Mouse (Mus musculus) bone marrow macrophage, adult 2 months (primary cell): ENCODE results near the gene Rnls. TPM values are rescaled to one million over a fixed set of nuclear protein-coding genes. Genes with fewer than 3 reads are reported as not detected.

ENCODE experiments used
- H3K27ac ChIP-seq: 2 replicates; pipeline ENCODE4 v1.5.1; 2012; ENCODE audit warnings: low read depth, low read length; ENCODE audit not compliant: insufficient read depth
- H3K4me1 ChIP-seq: 2 replicates; pipeline ENCODE4 v1.6.1; 2012; ENCODE audit warnings: low read length; ENCODE audit not compliant: control insufficient read depth, insufficient read depth
- H3K4me3 ChIP-seq: 2 replicates; pipeline ENCODE4 v1.5.1; 2012; ENCODE audit warnings: mild to moderate bottlenecking, low read length, moderate library complexity; ENCODE audit not compliant: insufficient read depth
- CTCF ChIP-seq: IDR thresholded peaks from 2 replicates; pipeline ENCODE4 v1.5.1; 2012; ENCODE audit warnings: low read depth, mild to moderate bottlenecking, low read length, moderate library complexity
- POLR2A ChIP-seq: IDR thresholded peaks from 2 replicates; pipeline ENCODE4 v1.6.1; 2012; ENCODE audit warnings: mild to moderate bottlenecking, low read depth, low read length, borderline replicate concordance
- polyA plus RNA-seq: library from polyadenylated mRNA; stranded (reverse); fragments of >200 nt; gene quantifications from 2 replicates; pipeline ENCODE4 v1.2.4, GENCODE M21; 2012; ENCODE audit not compliant: missing spikeins, insufficient read depth, insufficient read length

Rnls gene
- polyA plus RNA-seq, 1 experiment: 2.9 TPM

GRCm38 (mm10) chr19:33318785-33319184 lies 73.3 kb downstream of the Rnls start:
- Histone ChIP-seq H3K4me1 (no peaks in the 10 kb centered on the region), H3K27ac (no peak overlapping the region), H3K4me3 (no peak overlapping the region)
- TF ChIP-seq CTCF (no peak), POLR2A (no peak)

- Histone ChIP-seq H3K4me3 (no peak overlapping the region), H3K27ac (no peak overlapping the region), H3K4me1 (no peaks in the 10 kb centered on the region)
- TF ChIP-seq CTCF (no peak), POLR2A (no peak)
These were observed 75.0 kb downstream of the Rnls start for GRCm38 (mm10) chr19:33317130-33317529.

- no peak for TF ChIP-seq CTCF
- TF ChIP-seq POLR2A: no peak
- Histone ChIP-seq H3K27ac (no peak overlapping the region), H3K4me1 (no peaks in the 10 kb centered on the region), H3K4me3 (no peak overlapping the region)
These were observed 92.3 kb downstream of the Rnls start for GRCm38 (mm10) chr19:33299726-33300292.

- Histone ChIP-seq H3K4me1 (no peaks in the 10 kb centered on the region), H3K4me3 (no peak overlapping the region), H3K27ac (no peak overlapping the region)
- TF ChIP-seq POLR2A (no peak), CTCF (no peak)
These were observed 95.8 kb downstream of the Rnls start for GRCm38 (mm10) chr19:33296338-33296737.

- no peak for TF ChIP-seq POLR2A
- TF ChIP-seq CTCF: no peak
- H3K4me1 ChIP-seq: no peaks in the 10 kb centered on the region
- no peak overlapping the region for H3K27ac ChIP-seq
- H3K4me3 ChIP-seq: no peak overlapping the region
These were observed 109.1 kb downstream of the Rnls start for GRCm38 (mm10) chr19:33282985-33283384.

DNA sequence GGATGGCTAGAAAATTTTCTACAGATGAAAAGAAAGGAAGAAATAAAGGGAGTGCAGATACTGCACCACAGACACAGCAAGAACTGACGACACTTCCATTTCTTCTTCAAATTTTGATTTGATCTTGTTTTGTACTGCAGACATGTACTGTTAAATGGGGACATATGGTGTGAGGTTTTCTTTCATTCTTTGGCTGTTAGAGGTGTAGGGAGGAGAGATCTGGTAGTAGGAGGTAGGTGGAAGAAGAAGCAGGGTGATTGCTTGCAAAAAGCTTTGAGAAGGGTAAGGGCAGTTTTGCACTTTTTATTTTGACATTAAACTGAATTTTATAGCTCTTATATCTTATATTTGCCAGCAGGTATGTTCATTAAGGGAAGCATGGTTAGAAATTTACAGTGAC lies 115.7 kb downstream of the Rnls start:
- Histone ChIP-seq H3K4me1 (no peaks in the 10 kb centered on the region), H3K4me3 (no peak overlapping the region), H3K27ac (no peak overlapping the region)
- TF ChIP-seq POLR2A: no peak
- TF ChIP-seq CTCF: no peak

GRCm38 (mm10) chr19:33273676-33274075 lies 118.4 kb downstream of the Rnls start:
- Histone ChIP-seq H3K4me3 (no peak overlapping the region), H3K4me1 (no peaks in the 10 kb centered on the region), H3K27ac (no peak overlapping the region)
- TF ChIP-seq POLR2A (no peak), CTCF (no peak)

DNA sequence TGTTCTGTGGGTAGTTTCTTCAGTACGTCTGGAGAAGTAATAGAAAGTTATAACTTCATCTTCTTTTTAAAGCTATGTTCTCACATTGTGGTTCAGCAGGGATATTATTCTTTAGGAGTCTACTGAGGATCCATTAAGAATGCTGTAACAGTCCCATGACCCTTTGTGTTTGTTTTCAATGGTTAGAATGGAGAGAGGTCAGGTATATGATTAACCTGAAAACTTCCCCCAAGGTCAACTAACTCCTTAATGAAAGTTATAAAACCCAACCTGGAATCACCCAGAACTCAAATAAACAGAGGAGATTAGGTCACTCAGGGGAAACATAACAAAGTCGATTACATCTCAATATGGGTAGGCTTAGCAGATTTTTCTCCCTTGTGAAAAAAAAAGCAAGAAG lies 120.5 kb downstream of the Rnls start:
- H3K27ac ChIP-seq: no peak overlapping the region
- TF ChIP-seq CTCF (no peak), POLR2A (no peak)

DNA sequence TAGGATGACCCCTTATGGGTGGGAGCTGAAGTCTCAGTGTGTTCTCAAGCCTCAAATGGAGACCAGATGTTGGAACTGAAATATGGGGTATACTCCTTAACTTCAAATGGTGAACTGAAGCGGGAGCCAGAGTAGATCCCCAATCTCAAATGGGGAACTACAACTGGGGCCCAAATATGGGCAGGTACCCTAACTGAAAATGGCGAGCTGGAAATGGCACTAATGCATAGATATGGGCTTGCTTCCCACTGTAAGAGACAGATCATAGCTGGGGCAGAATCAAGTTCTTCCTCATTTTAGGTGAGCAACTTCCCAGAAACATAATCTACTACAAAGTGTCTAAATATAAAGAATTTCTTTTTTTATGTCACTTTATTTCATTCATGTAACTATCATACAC lies 121.9 kb downstream of the Rnls start:
- no peaks in the 10 kb centered on the region for H3K4me1 ChIP-seq
- H3K27ac ChIP-seq: no peak overlapping the region
- TF ChIP-seq POLR2A (no peak), CTCF (no peak)
- no peak overlapping the region for H3K4me3 ChIP-seq

More for the DNA sequence above, 120.5 kb downstream of the Rnls start:
- H3K4me3 ChIP-seq: no peak overlapping the region
- H3K4me1 ChIP-seq: no peaks in the 10 kb centered on the region

GRCm38 (mm10) chr19:33268044-33268443 lies 124.1 kb downstream of the Rnls start:
- TF ChIP-seq POLR2A (no peak), CTCF (0 out of 2 replicates have a peak, but pooled peaks have one; percentile 28)
- no peaks in the 10 kb centered on the region for H3K4me1 ChIP-seq
- no peak overlapping the region for H3K4me3 ChIP-seq
- H3K27ac ChIP-seq: no peak overlapping the region

- no peak overlapping the region for H3K4me3 ChIP-seq
- TF ChIP-seq CTCF (no peak), POLR2A (no peak)
These were observed 126.8 kb downstream of the Rnls start for GRCm38 (mm10) chr19:33265245-33265644.

More at GRCm38 (mm10) chr19:33265245-33265644, 126.8 kb downstream of the Rnls start:
- no peak overlapping the region for H3K27ac ChIP-seq
- H3K4me1 ChIP-seq: no peaks in the 10 kb centered on the region
